Comparison of ENCODE assay signal across 9 mouse cellular contexts in the genomic region with DNA sequence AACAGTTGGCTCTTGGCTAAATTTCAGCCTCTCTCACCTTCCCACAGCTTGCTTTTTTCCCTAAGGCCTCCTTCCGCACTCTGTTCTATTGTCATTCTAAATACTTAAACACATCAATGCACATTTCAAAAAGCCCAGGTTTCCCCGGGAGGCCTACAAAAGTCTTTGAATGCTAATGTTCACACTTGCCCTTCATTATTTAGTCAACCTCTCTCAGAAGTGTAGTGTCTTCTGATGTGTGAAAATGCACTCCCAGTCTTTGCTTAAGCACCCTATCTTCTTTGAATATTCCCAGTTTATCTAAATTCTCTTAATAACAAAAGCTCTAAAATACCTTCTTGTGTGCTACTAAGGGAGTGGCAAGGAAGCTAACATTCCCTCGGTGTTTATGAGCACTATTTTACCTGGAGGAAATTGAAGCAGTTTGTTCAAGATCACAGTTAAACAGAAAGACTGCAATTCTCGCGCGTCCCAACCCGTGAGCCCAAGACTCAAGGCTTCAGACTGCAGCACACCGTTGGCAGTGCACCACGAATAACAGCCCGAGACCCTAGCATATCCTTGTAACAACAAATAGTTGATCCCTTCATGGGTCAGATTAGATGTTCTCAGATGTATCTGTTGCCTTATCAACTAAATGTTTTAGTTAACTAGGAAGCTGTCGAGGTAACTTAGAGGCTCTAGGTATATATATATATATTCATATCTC. TPM values are rescaled to one million over a fixed set of nuclear protein-coding genes. Genes with fewer than 3 reads are reported as not detected.
DNase-seq lines count a peak whose midpoint lies in the region; ATAC-seq and TF ChIP-seq lines count a peak whose summit lies in the region.
"Had no signal": no experiment of that assay in that cellular context is flagged by ENCODE, and none has a peak within 500 bp of the region (broad histone marks: within the 10 kb centered on the region; RNA-seq: fewer than 3 reads in every experiment).

No protein-coding gene starts in this region.

- no peak for DNase-seq in intestine, embryonic 14.5 days (ENCODE audit: low spot score)
- DNase-seq in hindbrain, embryonic 11.5 days (ENCODE audit: low spot score): peak; percentile 45
- peak; percentile 33 for DNase-seq in midbrain, postnatal 0 days (ENCODE audit: low spot score)
- DNase-seq in spleen, postnatal 36 days (ENCODE audit: low spot score in 2 of 2): no peak
- no peak for DNase-seq in gastrocnemius, postnatal 10 days
- DNase-seq in frontal cortex, adult 2 months (ENCODE audit: extremely low spot score in 1 of 2, low spot score in 1 of 2): no peak

- TF ChIP-seq CTCF in intestine, postnatal 0 days (IDR thresholded peaks at IDR 0.05; ENCODE audit: low read depth): no peak
- no peak for TF ChIP-seq CTCF in cortical plate, adult 2 months (IDR thresholded peaks at IDR 0.05; ENCODE audit: extremely low read depth, insufficient read depth, low read length)
- no peak for TF ChIP-seq CTCF in midbrain, postnatal 0 days (IDR thresholded peaks at IDR 0.05)

- no peaks in the 10 kb centered on the region for H3K27me3 ChIP-seq in intestine, embryonic 14.5 days (replicated peaks; ENCODE audit: control insufficient read depth, insufficient read depth, low read length)
- no peaks in the 10 kb centered on the region for H3K27me3 ChIP-seq in intestine, postnatal 0 days (replicated peaks; ENCODE audit: control insufficient read depth, insufficient read depth, low read length)
- no peaks in the 10 kb centered on the region for H3K27me3 ChIP-seq in hindbrain, embryonic 11.5 days (ENCODE audit: control insufficient read depth, insufficient read depth, low read length)
- no peaks in the 10 kb centered on the region for H3K27me3 ChIP-seq in midbrain, postnatal 0 days (ENCODE audit: insufficient read depth, low read length)

- H3K9me3 ChIP-seq in intestine, embryonic 14.5 days (ENCODE audit: control insufficient read depth, low read length): no peaks in the 10 kb centered on the region
- no peaks in the 10 kb centered on the region for H3K9me3 ChIP-seq in intestine, postnatal 0 days (ENCODE audit: control insufficient read depth)
- no peaks in the 10 kb centered on the region for H3K9me3 ChIP-seq in hindbrain, embryonic 11.5 days (ENCODE audit: control insufficient read depth, low read length)
- H3K9me3 ChIP-seq in midbrain, postnatal 0 days (ENCODE audit: low read length): no peaks in the 10 kb centered on the region

- peak overlapping the region; percentile 99 for H3K4me3 ChIP-seq in intestine, embryonic 14.5 days (ENCODE audit: low read depth, low read length)
- no peak overlapping the region for H3K4me3 ChIP-seq in intestine, postnatal 0 days (ENCODE audit: low read depth, low read length)
- peak overlapping the region; percentile 50; the same call in 1 of the 2 replicates for H3K4me3 ChIP-seq in cortical plate, adult 2 months (ENCODE audit: insufficient read depth, low read length)
- peak overlapping the region; percentile 99; the same call in 1 of the 2 replicates for H3K4me3 ChIP-seq in hindbrain, embryonic 11.5 days (ENCODE audit: low read depth, low read length)
- peak overlapping the region; percentile 100 for H3K4me3 ChIP-seq in midbrain, postnatal 0 days (ENCODE audit: low read depth, low read length)

- H3K4me1 ChIP-seq in intestine, embryonic 14.5 days (replicated peaks; ENCODE audit: control insufficient read depth, insufficient read depth, low read length): peaks cover 20% of the 10 kb centered on the region
- peaks cover 13% of the 10 kb centered on the region; the same call in 1 of the 2 replicates for H3K4me1 ChIP-seq in intestine, postnatal 0 days (replicated peaks; ENCODE audit: control insufficient read depth, insufficient read depth, low read length)
- peaks cover 5% of the 10 kb centered on the region for H3K4me1 ChIP-seq in cortical plate, adult 2 months (ENCODE audit: control insufficient read depth, insufficient read depth, low read length)
- peaks cover 3% of the 10 kb centered on the region for H3K4me1 ChIP-seq in hindbrain, embryonic 11.5 days (replicated peaks; ENCODE audit: control insufficient read depth, insufficient read depth, low read length)
- peaks cover 12% of the 10 kb centered on the region; the same call in 1 of the 2 replicates for H3K4me1 ChIP-seq in midbrain, postnatal 0 days (ENCODE audit: insufficient read depth, low read length)

- H3K36me3 ChIP-seq in intestine, embryonic 14.5 days (ENCODE audit: control insufficient read depth, insufficient read depth, low read length): no peaks in the 10 kb centered on the region
- H3K36me3 ChIP-seq in intestine, postnatal 0 days (ENCODE audit: control insufficient read depth, insufficient read depth): no peaks in the 10 kb centered on the region
- no peaks in the 10 kb centered on the region for H3K36me3 ChIP-seq in hindbrain, embryonic 11.5 days (ENCODE audit: control insufficient read depth, insufficient read depth, low read length)
- H3K36me3 ChIP-seq in midbrain, postnatal 0 days (ENCODE audit: insufficient read depth, low read length): no peaks in the 10 kb centered on the region

- no peak overlapping the region for H3K9ac ChIP-seq in intestine, embryonic 14.5 days (ENCODE audit: low read length)
- H3K9ac ChIP-seq in intestine, postnatal 0 days (ENCODE audit: low read depth, low read length): no peak overlapping the region
- H3K9ac ChIP-seq in hindbrain, embryonic 11.5 days (ENCODE audit: low read depth, low read length): peak overlapping the region; percentile 99; the same call in 1 of the 2 replicates
- peak overlapping the region; percentile 99 for H3K9ac ChIP-seq in midbrain, postnatal 0 days (replicated peaks; ENCODE audit: low read length, poor library complexity, severe bottlenecking)

- TF ChIP-seq POLR2A in cortical plate, adult 2 months (IDR thresholded peaks at IDR 0.05; ENCODE audit: extremely low read depth, insufficient read depth, low read length): no peak

- no peak for ATAC-seq in intestine, embryonic 14.5 days (replicated peaks; ENCODE audit: low FRiP score, low TSS enrichment, low read depth)
- ATAC-seq in intestine, postnatal 0 days: no peak
- no peak for ATAC-seq in hindbrain, embryonic 11.5 days (ENCODE audit: low FRiP score)
- ATAC-seq in midbrain, postnatal 0 days (ENCODE audit: low FRiP score): no peak

- 40% methylated on average over 11 of the region's 11 CpGs for WGBS in intestine, embryonic 14.5 days
- 65% methylated on average over 11 of the region's 11 CpGs for WGBS in intestine, postnatal 0 days
- WGBS in hindbrain, embryonic 11.5 days: 17% methylated on average over 11 of the region's 11 CpGs
- WGBS in midbrain, postnatal 0 days: 21% methylated on average over 11 of the region's 11 CpGs

- peak overlapping the region; percentile 66 for H3K4me2 ChIP-seq in intestine, embryonic 14.5 days (ENCODE audit: low read length)
- H3K4me2 ChIP-seq in intestine, postnatal 0 days (replicated peaks; ENCODE audit: low read depth): no peak overlapping the region
- peak overlapping the region; percentile 58; the same call in 1 of the 2 replicates for H3K4me2 ChIP-seq in hindbrain, embryonic 11.5 days (replicated peaks; ENCODE audit: low read depth, low read length)
- peak overlapping the region; percentile 83 for H3K4me2 ChIP-seq in midbrain, postnatal 0 days (ENCODE audit: low read depth, low read length, poor library complexity, severe bottlenecking)

- H3K27ac ChIP-seq in intestine, embryonic 14.5 days (ENCODE audit: low read depth): no peak overlapping the region
- no peak overlapping the region for H3K27ac ChIP-seq in intestine, postnatal 0 days (ENCODE audit: low read depth, low read length)
- H3K27ac ChIP-seq in cortical plate, adult 2 months (ENCODE audit: insufficient read depth, low read length): no peak overlapping the region
- no peak overlapping the region for H3K27ac ChIP-seq in hindbrain, embryonic 11.5 days (ENCODE audit: low read depth, low read length)
- H3K27ac ChIP-seq in midbrain, postnatal 0 days (ENCODE audit: low read depth, low read length): peak overlapping the region; percentile 96

RNA-seq across cellular contexts. Expression of a gene that starts 1.2 kb away (rescaled TPM):
- polyA plus RNA-seq in intestine, embryonic 14.5 days (2014; fragmentation: Nextera tagmentation; extraction: Ambion mirVana): 69.9 and 72.3 TPM in 2 replicates
- 18.3 and 20.8 TPM in 2 replicates for polyA plus RNA-seq in intestine, postnatal 0 days (2015; fragmentation: Nextera tagmentation; extraction: Ambion mirVana)
- 67.3 and 69.1 TPM in 2 replicates for polyA plus RNA-seq in cortical plate, adult 2 months (2012; rRNA removed)
- polyA plus RNA-seq in hindbrain, embryonic 11.5 days (2014; fragmentation: Nextera tagmentation; extraction: Ambion mirVana): 84.6 and 90.4 TPM in 2 replicates
- total RNA-seq in midbrain, postnatal 0 days (2014; rRNA removed): 74.4 and 77.7 TPM in 2 replicates
- 24.0 and 29.7 TPM in 2 replicates for polyA plus RNA-seq in midbrain, postnatal 0 days (2015; fragmentation: Nextera tagmentation; extraction: Ambion mirVana)
- 10 to 100 TPM; 15.7 to 23.4 TPM for total RNA-seq in gastrocnemius, postnatal 10 days (2021)
- 76.9 and 77.9 TPM in 2 replicates for polyA plus RNA-seq in frontal cortex, adult 2 months (2012; rRNA removed)

RNA-seq across cellular contexts. Expression of a gene that starts 25.6 kb away (rescaled TPM):
- not detected in 2 replicates for polyA plus RNA-seq in intestine, embryonic 14.5 days (2014; fragmentation: Nextera tagmentation; extraction: Ambion mirVana)
- not detected in 2 replicates for polyA plus RNA-seq in intestine, postnatal 0 days (2015; fragmentation: Nextera tagmentation; extraction: Ambion mirVana)
- not detected in 2 replicates for polyA plus RNA-seq in cortical plate, adult 2 months (2012; rRNA removed)
- not detected in 2 replicates for polyA plus RNA-seq in hindbrain, embryonic 11.5 days (2014; fragmentation: Nextera tagmentation; extraction: Ambion mirVana)
- total RNA-seq in midbrain, postnatal 0 days (2014; rRNA removed): not detected in 2 replicates
- not detected in 2 replicates for polyA plus RNA-seq in midbrain, postnatal 0 days (2015; fragmentation: Nextera tagmentation; extraction: Ambion mirVana)
- total RNA-seq in gastrocnemius, postnatal 10 days (2021): not detected
- polyA plus RNA-seq in frontal cortex, adult 2 months (2012; rRNA removed): not detected in 2 replicates
- total RNA-seq: hematopoietic stem cell, adult 5-6 weeks had no signal

Comparison
In these comparisons a context has a peak if more than half of its experiments do, and no peak if none do; other contexts are left out.
1. DNase-seq: peak in hindbrain, embryonic 11.5 days (single experiment) and midbrain, postnatal 0 days (single experiment); none in intestine, embryonic 14.5 days (single experiment), spleen, postnatal 36 days (0 of 2), gastrocnemius, postnatal 10 days (single experiment) and frontal cortex, adult 2 months (0 of 2).
2. H3K9ac ChIP-seq: peak in hindbrain, embryonic 11.5 days (single experiment) and midbrain, postnatal 0 days (single experiment); none in intestine, embryonic 14.5 days (single experiment) and intestine, postnatal 0 days (single experiment).